In genomic region chr11:43653051-43653475, GRCm38 (mm10) we compare ENCODE assay signal across 10 mouse cellular contexts. TPM values are rescaled to one million over a fixed set of nuclear protein-coding genes. Genes with fewer than 3 reads are reported as not detected.
A peak's percentile ranks its signal among the peaks of the same experiment; 100 is the strongest.
DNase-seq lines count a peak whose midpoint lies in the region; ATAC-seq and TF ChIP-seq lines count a peak whose summit lies in the region.
"Had no signal": no experiment of that assay in that cellular context is flagged by ENCODE, and none has a peak within 500 bp of the region (broad histone marks: within the 10 kb centered on the region; RNA-seq: fewer than 3 reads in every experiment).

No protein-coding gene starts in this region.

- peak overlapping the region in 1 of 2 experiments; percentile 14; a peak in 2 of 4 replicates for H3K4me3 ChIP-seq in ES-E14 (ENCODE audit: insufficient read depth in 1 of 2, low read depth in 1 of 2, low read length in 2 of 2, poor library complexity in 1 of 2, severe bottlenecking in 1 of 2)
- H3K4me3 ChIP-seq in intestine, postnatal 0 days (ENCODE audit: low read depth, low read length), result no peak overlapping the region
- no peak overlapping the region for H3K4me3 ChIP-seq in midbrain, embryonic 14.5 days (replicated peaks; ENCODE audit: low read depth, low read length)

- H3K27me3 ChIP-seq in intestine, postnatal 0 days (replicated peaks; ENCODE audit: control insufficient read depth, insufficient read depth, low read length), result no peaks in the 10 kb centered on the region
- no peaks in the 10 kb centered on the region for H3K27me3 ChIP-seq in midbrain, embryonic 14.5 days (ENCODE audit: control insufficient read depth, insufficient read depth, low read length)

- peak; percentile 71 for DNase-seq in ES-E14 (ENCODE audit: low read depth, low spot score)
- peak; percentile 54 for DNase-seq in embryo, embryonic 11 days
- peak; percentile 52 for DNase-seq in midbrain, embryonic 14.5 days
- no peak for DNase-seq in cerebellum, adult 9-10 months
- no peak for DNase-seq in urinary bladder, postnatal 36 days (ENCODE audit: low spot score in 2 of 2)
- DNase-seq in frontal cortex, postnatal 25 days (ENCODE audit: low spot score in 2 of 2), result no peak
- DNase-seq in adrenal gland, adult 2 months, result no peak
- DNase-seq: cerebellum, postnatal 36 days had no signal

- H3K27ac ChIP-seq in ES-E14 (ENCODE audit: insufficient read depth, low read depth, low read length, poor library complexity, severe bottlenecking), result no peak overlapping the region; the same call in 1 of the 2 replicates
- no peak overlapping the region for H3K27ac ChIP-seq in intestine, postnatal 0 days (ENCODE audit: low read depth, low read length)
- peak overlapping the region; percentile 26; the same call in 1 of the 2 replicates for H3K27ac ChIP-seq in midbrain, embryonic 14.5 days (replicated peaks; ENCODE audit: low read depth, low read length)

- no peaks in the 10 kb centered on the region for H3K36me3 ChIP-seq in ES-E14 (ENCODE audit: control insufficient read depth, insufficient read depth, low read length, poor library complexity, severe bottlenecking)
- no peaks in the 10 kb centered on the region for H3K36me3 ChIP-seq in intestine, postnatal 0 days (ENCODE audit: control insufficient read depth, insufficient read depth)
- no peaks in the 10 kb centered on the region for H3K36me3 ChIP-seq in midbrain, embryonic 14.5 days (ENCODE audit: control insufficient read depth, insufficient read depth, low read length)

- in situ Hi-C loops in ES-E14 (cut with MboI; ENCODE audit: low sequenced_read_pairs in 2 of 2, unreplicated experiment in 2 of 2), result no loop called here

- H3K4me1 ChIP-seq in ES-E14 (ENCODE audit: control insufficient read depth in 2 of 2, insufficient read depth in 2 of 2, low read length in 2 of 2, poor library complexity in 1 of 2), result peaks cover 0 to 6% of the 10 kb centered on the region in 2 experiments; a peak in 1 of 4 replicates
- H3K4me1 ChIP-seq in intestine, postnatal 0 days (replicated peaks; ENCODE audit: control insufficient read depth, insufficient read depth, low read length), result no peaks in the 10 kb centered on the region
- H3K4me1 ChIP-seq in midbrain, embryonic 14.5 days (ENCODE audit: control insufficient read depth, insufficient read depth, low read length), result peaks cover 8% of the 10 kb centered on the region; the same call in 1 of the 2 replicates

- 29% methylated on average over 14 of the region's 14 CpGs for WGBS in intestine, postnatal 0 days
- 25% methylated on average over 14 of the region's 14 CpGs for WGBS in midbrain, embryonic 14.5 days

- no peak for TF ChIP-seq CTCF in intestine, postnatal 0 days (IDR thresholded peaks at IDR 0.05; ENCODE audit: low read depth)

- H3K9me3 ChIP-seq in ES-E14 (ENCODE audit: control insufficient read depth, insufficient read depth, low read depth, low read length), result no peaks in the 10 kb centered on the region
- no peaks in the 10 kb centered on the region for H3K9me3 ChIP-seq in intestine, postnatal 0 days (ENCODE audit: control insufficient read depth)
- H3K9me3 ChIP-seq in midbrain, embryonic 14.5 days (ENCODE audit: control insufficient read depth, low read length), result no peaks in the 10 kb centered on the region

- ATAC-seq in intestine, postnatal 0 days, result peak; percentile 71
- peak; percentile 62; the same call in 1 of the 2 replicates for ATAC-seq in midbrain, embryonic 14.5 days (ENCODE audit: low FRiP score, low TSS enrichment)

- peak overlapping the region; percentile 29; the same call in 1 of the 2 replicates for H3K9ac ChIP-seq in ES-E14 (ENCODE audit: insufficient read depth, low read depth, low read length, poor library complexity, severe bottlenecking)
- no peak overlapping the region for H3K9ac ChIP-seq in intestine, postnatal 0 days (ENCODE audit: low read depth, low read length)
- H3K9ac ChIP-seq in midbrain, embryonic 14.5 days (replicated peaks; ENCODE audit: low read length), result no peak overlapping the region

- H3K4me2 ChIP-seq in intestine, postnatal 0 days (replicated peaks; ENCODE audit: low read depth), result 0 out of 2 replicates have a peak overlapping the region, but pooled peaks have one; percentile 32
- no peak overlapping the region for H3K4me2 ChIP-seq in midbrain, embryonic 14.5 days (ENCODE audit: low read length)

TF ChIP-seq in ES-E14, 5 proteins besides CTCF, POLR2A, EP300 and RAD21:
- TF ChIP-seq ZNF384 (IDR thresholded peaks at IDR 0.05; ENCODE audit: low read depth, low read length) (no peak), ZC3H11A (IDR thresholded peaks at IDR 0.05; ENCODE audit: borderline replicate concordance, low read depth, low read length) (no peak), HCFC1 (IDR thresholded peaks at IDR 0.05; ENCODE audit: borderline replicate concordance, insufficient read depth, low read length) (no peak), MAFK (IDR thresholded peaks at IDR 0.05; ENCODE audit: insufficient read depth, low read depth, low read length) (no peak), CHD2 (IDR thresholded peaks at IDR 0.05; ENCODE audit: low read depth, low read length) (no peak)

RNA-seq across cellular contexts. Expression of gene Pwwp2a, which starts 28.7 kb away (rescaled TPM):
- 30.2 and 36.3 TPM in 2 replicates for total RNA-seq in ES-E14 (2012; rRNA removed)
- polyA plus RNA-seq in intestine, postnatal 0 days (2015; fragmentation: Nextera tagmentation; extraction: Ambion mirVana), result 12.1 and 12.5 TPM in 2 replicates
- polyA plus RNA-seq in midbrain, embryonic 14.5 days (2014; fragmentation: Nextera tagmentation; extraction: Ambion mirVana), result 43.0 and 47.1 TPM in 2 replicates
- 10 to 100 TPM; 29.4 to 30.9 TPM for total RNA-seq in adrenal gland, adult 2 months (2021)
- 7.8 and 12.8 TPM in 2 replicates for polyA plus RNA-seq in adrenal gland, adult 2 months (2012; rRNA removed)

RNA-seq across cellular contexts. Expression of gene Fabp6, which starts 51.7 kb away (rescaled TPM):
- 0.63 TPM in 1 of 2 replicates, not detected in the other for total RNA-seq in ES-E14 (2012; rRNA removed)
- polyA plus RNA-seq in intestine, postnatal 0 days (2015; fragmentation: Nextera tagmentation; extraction: Ambion mirVana), result 88.4 and 127 TPM in 2 replicates
- polyA plus RNA-seq in midbrain, embryonic 14.5 days (2014; fragmentation: Nextera tagmentation; extraction: Ambion mirVana), result not detected in 2 replicates
- not detected for total RNA-seq in adrenal gland, adult 2 months (2021)
- not detected in 2 replicates for polyA plus RNA-seq in adrenal gland, adult 2 months (2012; rRNA removed)
- total RNA-seq: monocyte, adult 5-6 weeks had no signal

Comparison
In these comparisons a context has a peak if more than half of its experiments do, and no peak if none do; other contexts are left out.
1. DNase-seq: peak in ES-E14 (single experiment), embryo, embryonic 11 days (single experiment) and midbrain, embryonic 14.5 days (single experiment); none in cerebellum, adult 9-10 months (single experiment), urinary bladder, postnatal 36 days (0 of 2), frontal cortex, postnatal 25 days (0 of 2) and adrenal gland, adult 2 months (single experiment).
2. RNA of gene Fabp6, which starts 51.7 kb away (polyA plus RNA-seq): 88.4 to 127 TPM in intestine, postnatal 0 days; not detected in midbrain, embryonic 14.5 days and not detected in adrenal gland, adult 2 months; every median in the first group is over 10 times any median in the second.